Mouse (Mus musculus): ENCODE measurements around the gene Dpyd. TPM values are rescaled to one million over a fixed set of nuclear protein-coding genes. Genes with fewer than 3 reads are reported as not detected.

Gene Dpyd
- polyA plus RNA-seq (2014; fragmentation: Illumina TruSeq; extraction: RNeasy Lipid Tissue Mini Kit (QIAGEN cat#74804); ENCODE audit: insufficient read depth, low read depth, low replicate concordance), result 1.9 TPM

GRCm38 (mm10) chr3:118561554-118562310, at the start of gene Dpyd:
Gene Dpyd (plus strand): TSS chr3:118562129.

Data from lung, adult 10 weeks (tissue).